Mouse (Mus musculus): ENCODE measurements around the gene Phyhd1. TPM values are rescaled to one million over a fixed set of nuclear protein-coding genes. Genes with fewer than 3 reads are reported as not detected.

Phyhd1 gene
- polyA plus RNA-seq, 1 experiment = 11.3 TPM

DNA sequence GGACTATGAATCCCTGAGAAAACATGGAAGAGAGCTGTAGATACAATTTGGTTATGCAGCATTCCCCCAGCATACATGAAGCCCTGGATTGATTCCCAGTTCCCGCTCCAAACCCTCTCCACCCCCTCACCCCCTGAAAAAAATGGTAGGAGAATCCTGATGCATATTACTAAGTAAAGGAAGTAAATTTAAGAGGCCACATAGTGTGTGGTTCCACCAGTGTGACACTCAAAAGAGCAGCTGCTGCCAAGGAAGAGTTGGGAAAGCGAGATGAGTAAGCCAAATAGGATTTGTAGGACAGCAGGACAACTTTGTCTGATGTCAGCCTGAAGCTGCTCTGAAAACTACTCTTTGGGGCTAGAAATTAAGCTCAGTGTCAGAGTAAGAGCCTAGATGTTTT is 45.5 kb downstream of the Phyhd1 start:
- Histone ChIP-seq H3K4me3 (replicated peaks) (no peak overlapping the region), H3K9me3 (no peaks in the 10 kb centered on the region), H3K36me3 (replicated peaks; ENCODE audit: low read length) (peaks cover 97% of the 10 kb centered on the region), H3K27me3 (replicated peaks) (no peaks in the 10 kb centered on the region), H3K4me1 (no peaks in the 10 kb centered on the region)
- no peak for TF ChIP-seq GATA1 (IDR thresholded peaks at IDR 0.05; ENCODE audit: borderline replicate concordance, low read length)
- TF ChIP-seq FLI1 (IDR thresholded peaks at IDR 0.05; ENCODE audit: low read length) = no peak

DNA sequence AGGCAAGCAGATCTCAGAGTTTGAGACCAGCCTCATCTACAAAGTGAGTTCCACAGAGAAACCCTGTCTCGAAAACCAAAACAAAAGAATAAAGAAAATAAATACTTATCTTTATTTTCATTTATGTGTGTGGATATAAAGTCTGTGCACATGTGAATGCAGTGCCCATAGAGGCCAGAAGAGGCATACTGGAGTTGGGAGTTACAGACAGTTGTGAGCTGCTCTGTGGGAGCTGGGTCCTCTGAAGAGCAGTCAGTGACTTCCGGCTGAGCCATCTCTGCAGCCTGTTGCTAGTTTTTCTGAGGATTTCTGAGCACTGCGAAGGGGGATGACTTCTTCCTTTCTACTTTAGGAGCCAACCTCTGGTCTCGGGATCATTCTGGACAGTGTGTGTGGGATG is 50.1 kb downstream of the Phyhd1 start:
- H3K4me3 ChIP-seq (replicated peaks) = no peak overlapping the region
- peaks cover 89% of the 10 kb centered on the region for H3K36me3 ChIP-seq (replicated peaks; ENCODE audit: low read length)
- TF ChIP-seq GATA1 (IDR thresholded peaks at IDR 0.05; ENCODE audit: borderline replicate concordance, low read length) = no peak
- TF ChIP-seq FLI1 (IDR thresholded peaks at IDR 0.05; ENCODE audit: low read length) = no peak
- H3K9me3 ChIP-seq = no peaks in the 10 kb centered on the region
- H3K4me1 ChIP-seq = peaks cover 13% of the 10 kb centered on the region
- H3K27me3 ChIP-seq (replicated peaks) = no peaks in the 10 kb centered on the region

DNA sequence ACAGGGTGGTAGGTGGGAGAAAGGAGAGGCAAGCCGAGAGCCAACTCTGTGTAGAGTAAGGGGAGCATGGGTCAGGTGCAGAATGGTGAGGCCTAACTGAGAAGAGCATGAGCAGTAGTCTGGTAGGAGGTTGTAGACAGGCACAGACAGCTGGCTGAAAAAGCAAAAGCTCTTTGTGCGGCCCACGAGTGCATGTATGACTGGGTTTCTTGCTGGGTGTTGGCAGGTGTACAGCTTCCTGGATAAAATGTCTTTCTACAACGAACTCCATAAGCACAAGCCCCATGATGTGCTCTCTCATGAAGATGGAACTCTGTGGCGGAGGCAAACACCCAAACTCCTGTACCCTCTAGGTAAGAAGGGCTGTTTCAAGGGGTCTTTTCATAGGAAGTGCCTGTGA is 51.0 kb downstream of the Phyhd1 start:
- H3K9me3 ChIP-seq = no peaks in the 10 kb centered on the region
- peaks cover 91% of the 10 kb centered on the region for H3K36me3 ChIP-seq (replicated peaks; ENCODE audit: low read length)
- H3K4me3 ChIP-seq (replicated peaks) = no peak overlapping the region
- TF ChIP-seq GATA1 (IDR thresholded peaks at IDR 0.05; ENCODE audit: borderline replicate concordance, low read length) (no peak), FLI1 (IDR thresholded peaks at IDR 0.05; ENCODE audit: low read length) (no peak)
- H3K27me3 ChIP-seq (replicated peaks) = no peaks in the 10 kb centered on the region
- H3K4me1 ChIP-seq = peaks cover 13% of the 10 kb centered on the region

DNA sequence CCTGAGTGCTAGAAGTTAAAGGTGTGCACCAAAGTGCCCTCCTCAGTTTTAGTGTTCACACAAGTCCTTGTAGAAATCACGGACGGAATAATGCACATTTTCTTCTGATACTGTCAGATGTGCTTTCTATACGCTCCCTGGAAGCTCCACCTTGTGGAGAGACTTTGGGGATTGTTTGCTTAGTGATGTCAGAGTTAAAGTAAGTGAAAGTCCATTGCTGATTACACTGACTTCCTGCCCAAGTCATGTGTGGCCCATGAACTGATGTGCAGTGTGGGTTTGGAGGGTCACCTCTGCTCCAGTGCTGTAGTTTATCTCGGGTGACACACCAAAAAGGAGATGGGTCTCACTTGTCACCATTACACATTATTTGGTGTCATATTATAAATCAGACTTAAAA is 53.3 kb downstream of the Phyhd1 start:
- no peaks in the 10 kb centered on the region for H3K27me3 ChIP-seq (replicated peaks)
- no peak for TF ChIP-seq FLI1 (IDR thresholded peaks at IDR 0.05; ENCODE audit: low read length)
- no peak overlapping the region for H3K4me3 ChIP-seq (replicated peaks)
- peaks cover 13% of the 10 kb centered on the region for H3K4me1 ChIP-seq
- peaks cover 92% of the 10 kb centered on the region for H3K36me3 ChIP-seq (replicated peaks; ENCODE audit: low read length)
- H3K9me3 ChIP-seq = no peaks in the 10 kb centered on the region

DNA sequence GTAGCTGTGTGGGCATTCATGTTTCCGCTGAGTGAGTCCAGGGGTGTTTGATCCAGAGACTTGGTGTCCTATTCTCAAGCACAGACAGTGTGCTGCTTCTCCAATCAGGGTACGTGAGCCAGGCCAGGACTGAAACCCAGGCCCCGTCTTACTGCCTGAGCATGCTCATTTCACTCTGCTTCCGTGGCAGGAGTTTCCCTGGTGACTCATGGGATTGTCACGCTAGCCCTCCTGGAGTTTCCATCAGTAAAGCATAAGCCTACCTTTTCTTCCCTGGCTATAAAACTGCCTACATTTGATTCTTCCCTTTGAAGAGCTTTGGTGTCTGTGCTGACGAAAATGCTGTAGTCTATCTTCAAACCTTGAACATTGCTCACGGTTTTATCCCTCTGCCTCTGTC is 57.1 kb downstream of the Phyhd1 start:
- no peak overlapping the region for H3K4me3 ChIP-seq (replicated peaks)
- H3K9me3 ChIP-seq = no peaks in the 10 kb centered on the region
- TF ChIP-seq FLI1 (IDR thresholded peaks at IDR 0.05; ENCODE audit: low read length) = no peak
- TF ChIP-seq GATA1 (IDR thresholded peaks at IDR 0.05; ENCODE audit: borderline replicate concordance, low read length) = no peak
- no peaks in the 10 kb centered on the region for H3K27me3 ChIP-seq (replicated peaks)
- peaks cover 7% of the 10 kb centered on the region for H3K4me1 ChIP-seq
- peaks cover 93% of the 10 kb centered on the region for H3K36me3 ChIP-seq (replicated peaks; ENCODE audit: low read length)

DNA sequence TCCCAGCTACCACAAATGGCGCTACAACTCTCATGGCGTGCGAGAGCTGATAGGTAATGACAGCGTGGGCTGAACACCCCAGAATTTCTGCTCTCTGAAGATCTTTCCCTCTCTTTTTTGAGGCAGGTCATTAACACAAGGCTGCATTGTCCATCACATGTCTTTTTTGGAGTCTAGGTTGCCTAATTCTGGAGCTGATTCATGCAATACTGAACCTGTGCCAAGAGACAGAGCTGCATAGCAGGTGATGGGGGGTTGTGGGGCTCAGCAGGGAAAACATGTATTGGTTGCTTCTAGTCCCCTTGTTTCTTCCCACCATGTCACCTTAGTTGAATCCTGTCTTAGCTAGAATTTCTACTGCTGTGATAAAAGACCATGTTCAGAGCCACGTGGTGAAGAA is 59.3 kb downstream of the Phyhd1 start:
- Histone ChIP-seq H3K9me3 (no peaks in the 10 kb centered on the region), H3K36me3 (replicated peaks; ENCODE audit: low read length) (peaks cover 99% of the 10 kb centered on the region), H3K4me1 (no peaks in the 10 kb centered on the region), H3K4me3 (replicated peaks) (no peak overlapping the region), H3K27me3 (replicated peaks) (no peaks in the 10 kb centered on the region)
- TF ChIP-seq GATA1 (IDR thresholded peaks at IDR 0.05; ENCODE audit: borderline replicate concordance, low read length) (no peak), FLI1 (IDR thresholded peaks at IDR 0.05; ENCODE audit: low read length) (no peak)

DNA sequence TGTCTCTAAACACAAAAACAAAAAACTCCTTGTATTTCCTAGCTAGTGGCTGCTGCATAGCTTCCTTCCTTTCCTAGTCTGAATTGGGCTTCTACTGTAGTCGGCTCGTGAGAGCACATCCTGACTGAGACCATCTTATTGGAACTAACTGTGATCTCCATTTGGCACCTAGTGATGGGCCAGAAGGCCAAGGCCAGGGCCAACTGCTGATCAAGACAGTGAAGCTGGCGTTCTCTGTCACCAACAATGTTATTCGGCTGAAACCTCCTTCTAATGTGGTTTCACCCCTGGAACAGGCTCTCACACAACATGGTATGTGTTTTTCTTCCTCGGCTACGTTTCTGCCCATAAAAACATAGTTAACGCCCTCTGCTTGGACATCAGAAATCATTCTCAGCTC is 61.3 kb downstream of the Phyhd1 start:
- peaks cover 99% of the 10 kb centered on the region for H3K36me3 ChIP-seq (replicated peaks; ENCODE audit: low read length)
- no peaks in the 10 kb centered on the region for H3K27me3 ChIP-seq (replicated peaks)
- TF ChIP-seq FLI1 (IDR thresholded peaks at IDR 0.05; ENCODE audit: low read length) (no peak), GATA1 (IDR thresholded peaks at IDR 0.05; ENCODE audit: borderline replicate concordance, low read length) (no peak)
- H3K9me3 ChIP-seq = no peaks in the 10 kb centered on the region
- H3K4me3 ChIP-seq (replicated peaks) = no peak overlapping the region
- H3K4me1 ChIP-seq = no peaks in the 10 kb centered on the region

DNA sequence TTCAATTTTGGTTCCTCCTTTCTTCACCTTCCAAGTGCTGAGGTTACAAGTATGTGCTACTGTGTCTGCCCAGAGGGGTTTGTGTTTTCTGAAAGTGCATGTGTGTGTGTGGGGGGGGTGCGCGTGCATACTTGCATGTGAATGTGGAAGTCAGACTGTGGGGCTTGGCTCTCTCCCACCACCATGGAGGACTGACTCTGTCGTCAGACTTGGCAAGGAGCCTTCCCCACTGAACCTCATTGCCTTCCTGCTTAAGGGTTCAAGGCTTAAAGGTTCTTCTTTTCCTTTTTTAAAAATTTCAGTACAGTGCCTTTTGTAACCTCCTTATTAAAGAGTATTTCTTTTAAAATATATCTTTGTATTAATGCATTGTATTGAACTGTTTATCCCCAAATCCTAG is 62.8 kb downstream of the Phyhd1 start:
- no peaks in the 10 kb centered on the region for H3K9me3 ChIP-seq
- no peak overlapping the region for H3K4me3 ChIP-seq (replicated peaks)
- H3K4me1 ChIP-seq = no peaks in the 10 kb centered on the region
- H3K27me3 ChIP-seq (replicated peaks) = no peaks in the 10 kb centered on the region
- TF ChIP-seq FLI1 (IDR thresholded peaks at IDR 0.05; ENCODE audit: low read length) (no peak), GATA1 (IDR thresholded peaks at IDR 0.05; ENCODE audit: borderline replicate concordance, low read length) (no peak)
- peaks cover 99% of the 10 kb centered on the region for H3K36me3 ChIP-seq (replicated peaks; ENCODE audit: low read length)

Other genes with a start within 250 kb of the Phyhd1 start
- 11.7 and 12.4 TPM in 2 replicates for gene Wdr34, start 217.3 kb upstream of the Phyhd1 start, polyA plus RNA-seq (2012; ENCODE audit: insufficient read depth, low replicate concordance)
- 207 and 239 TPM in 2 replicates for gene Set, start 208.8 kb upstream of the Phyhd1 start, polyA plus RNA-seq (2012; ENCODE audit: insufficient read depth, low replicate concordance)
- 19.4 and 62.2 TPM in 2 replicates for gene Pkn3, start 188.5 kb upstream of the Phyhd1 start, polyA plus RNA-seq (2012; ENCODE audit: insufficient read depth, low replicate concordance)
- gene Zdhhc12, start 172.6 kb upstream of the Phyhd1 start, polyA plus RNA-seq (2012; ENCODE audit: insufficient read depth, low replicate concordance) = 58.2 and 66.6 TPM in 2 replicates
- 12.2 and 20.0 TPM in 2 replicates for gene Zer1, start 141.6 kb upstream of the Phyhd1 start, polyA plus RNA-seq (2012; ENCODE audit: insufficient read depth, low replicate concordance)
- gene Tbc1d13, start 132.5 kb upstream of the Phyhd1 start, polyA plus RNA-seq (2012; ENCODE audit: insufficient read depth, low replicate concordance) = 18.0 and 28.7 TPM in 2 replicates
- 16.4 and 28.0 TPM in 2 replicates for gene Endog, start 94.7 kb upstream of the Phyhd1 start, polyA plus RNA-seq (2012; ENCODE audit: insufficient read depth, low replicate concordance)
- 19.0 and 20.8 TPM in 2 replicates for gene Spout1, start 87.7 kb upstream of the Phyhd1 start, polyA plus RNA-seq (2012; ENCODE audit: insufficient read depth, low replicate concordance)
- 7.7 TPM in 1 of 2 replicates, not detected in the other for gene Kyat1, start 60.4 kb upstream of the Phyhd1 start, polyA plus RNA-seq (2012; ENCODE audit: insufficient read depth, low replicate concordance)
- 2.7 and 5.1 TPM in 2 replicates for gene Lrrc8a, start 28.5 kb upstream of the Phyhd1 start, polyA plus RNA-seq (2012; ENCODE audit: insufficient read depth, low replicate concordance)
- gene Gm28035, start 25.6 kb upstream of the Phyhd1 start, polyA plus RNA-seq (2012; ENCODE audit: insufficient read depth, low replicate concordance) = 3.3 and 6.4 TPM in 2 replicates
- not detected in 2 replicates for gene Gm28038, start 14.8 kb downstream of the Phyhd1 start, polyA plus RNA-seq (2012; ENCODE audit: insufficient read depth, low replicate concordance)
- 1.9 and 7.1 TPM in 2 replicates for gene Dolk, start 20.1 kb downstream of the Phyhd1 start, polyA plus RNA-seq (2012; ENCODE audit: insufficient read depth, low replicate concordance)
- 72.2 and 120 TPM in 2 replicates for gene Nup188, start 20.2 kb downstream of the Phyhd1 start, polyA plus RNA-seq (2012; ENCODE audit: insufficient read depth, low replicate concordance)
- gene Sh3glb2, start 93.1 kb downstream of the Phyhd1 start, polyA plus RNA-seq (2012; ENCODE audit: insufficient read depth, low replicate concordance) = 45.5 and 81.3 TPM in 2 replicates
- gene Miga2, start 98.0 kb downstream of the Phyhd1 start, polyA plus RNA-seq (2012; ENCODE audit: insufficient read depth, low replicate concordance) = 7.8 and 15.0 TPM in 2 replicates
- gene Dolpp1, start 126.1 kb downstream of the Phyhd1 start, polyA plus RNA-seq (2012; ENCODE audit: insufficient read depth, low replicate concordance) = 24.4 and 42.0 TPM in 2 replicates
- gene Crat, start 149.6 kb downstream of the Phyhd1 start, polyA plus RNA-seq (2012; ENCODE audit: insufficient read depth, low replicate concordance) = 55.0 and 64.0 TPM in 2 replicates
- 473 and 551 TPM in 2 replicates for gene Ptpa, start 149.8 kb downstream of the Phyhd1 start, polyA plus RNA-seq (2012; ENCODE audit: insufficient read depth, low replicate concordance)
- 2.7 and 5.0 TPM in 2 replicates for gene Ier5l, start 208.0 kb downstream of the Phyhd1 start, polyA plus RNA-seq (2012; ENCODE audit: insufficient read depth, low replicate concordance)

All from megakaryocyte, embryonic 14.5 days (primary cell).